Mouse (Mus musculus) heart, adult 18-20 months (tissue): ENCODE results near the gene Mettl4. TPM values are rescaled to one million over a fixed set of nuclear protein-coding genes. Genes with fewer than 3 reads are reported as not detected.
A peak's percentile ranks its signal among the peaks of the same experiment; 100 is the strongest.

Source experiments
- DNase-seq, 2 experiments: peaks; one replicate each; pipeline ENCODE4 v3.0.0; 2021 to 2022; ENCODE audit warnings: mixed read lengths in 1 of 2
- long read RNA-seq, 2 experiments: library from polyadenylated mRNA; stranded (forward); transcript quantifications; one replicate each; pipeline ENCODE4 v2.0.0; 2021
- total RNA-seq, 2 experiments: library from RNA; stranded (reverse); gene quantifications; 2 replicates each; pipeline ENCODE4 v1.2.3; 2021

The Mettl4 gene
- total RNA-seq, result 1 to 10 TPM; 6.9 to 8.4 TPM
- long read RNA-seq, experiment 1, partial matches to known transcripts, result 0 of 8 reads
- long read RNA-seq, experiment 1, other reads (novel, unspliced or antisense), result 8 of 8 reads
- long read RNA-seq, experiment 2, partial matches to known transcripts, result 1 of 1 reads
- long read RNA-seq, experiment 2, other reads (novel, unspliced or antisense), result 0 of 1 reads

DNA sequence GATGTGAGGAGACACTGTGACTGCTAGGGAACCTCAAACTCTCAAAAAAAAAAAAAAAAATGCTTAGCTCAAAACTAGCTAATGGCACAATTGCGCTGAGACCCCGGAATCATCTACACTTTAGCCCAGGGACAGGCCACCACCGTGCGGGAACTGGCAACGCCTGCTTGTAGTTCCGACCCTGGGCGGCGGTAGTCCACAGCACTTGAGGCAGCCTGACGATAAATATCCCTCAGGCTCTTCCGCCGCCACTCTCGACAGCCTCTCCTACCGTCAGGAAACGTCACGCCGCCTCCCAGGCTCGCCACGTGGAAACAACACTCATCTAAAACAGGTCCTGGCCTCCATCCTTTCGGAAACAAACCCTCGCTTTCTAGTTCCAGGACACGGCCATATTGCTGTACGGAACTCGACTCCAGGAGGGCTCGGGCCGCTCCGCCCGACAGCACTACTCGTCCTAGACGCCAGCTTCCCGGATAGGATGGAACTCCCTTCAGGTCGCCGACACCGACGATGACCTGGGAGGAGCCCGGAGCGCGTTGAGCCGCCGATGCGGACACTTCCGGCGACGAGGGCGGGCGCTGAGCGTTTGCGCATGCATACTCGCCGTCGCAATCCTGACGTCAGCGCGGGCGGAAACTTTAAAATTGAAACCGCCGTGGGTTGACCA, at the start of gene Mettl4:
Mettl4 (minus strand) TSS at position 554 of the 670 bp plus-strand sequence.
- DNase-seq, result peak; percentile 93 to 96

DNA sequence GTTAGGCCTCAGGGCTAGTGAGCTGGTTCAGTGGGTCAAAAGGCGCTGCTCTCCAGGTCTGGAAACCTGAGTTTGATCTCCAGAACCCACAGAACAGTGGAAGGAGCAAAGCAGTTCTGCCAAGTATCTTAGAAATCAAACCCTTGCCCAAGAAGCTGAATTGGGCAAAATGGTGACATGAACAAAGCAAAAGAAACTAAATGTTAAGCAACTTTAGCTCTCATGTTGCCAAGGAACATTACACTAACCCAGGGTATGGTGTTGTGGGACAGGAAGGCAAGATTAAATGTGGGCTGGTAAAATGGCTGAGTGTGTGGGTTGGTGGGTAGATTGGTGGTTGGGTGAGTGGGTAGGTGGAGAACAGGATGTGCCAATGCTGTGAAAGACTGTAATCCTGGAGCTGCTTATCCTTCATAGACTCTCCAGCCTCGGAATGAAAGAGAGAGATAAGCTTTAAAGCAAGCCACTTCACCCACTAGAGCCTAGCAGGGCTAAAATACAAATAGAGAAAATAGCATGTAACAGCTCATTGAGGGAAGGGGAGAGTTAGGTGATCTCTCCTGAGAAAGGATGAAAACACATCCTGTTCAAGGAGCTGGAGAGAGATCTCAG, 29.2 kb upstream of the Mettl4 start:
- no peak for DNase-seq

DNA sequence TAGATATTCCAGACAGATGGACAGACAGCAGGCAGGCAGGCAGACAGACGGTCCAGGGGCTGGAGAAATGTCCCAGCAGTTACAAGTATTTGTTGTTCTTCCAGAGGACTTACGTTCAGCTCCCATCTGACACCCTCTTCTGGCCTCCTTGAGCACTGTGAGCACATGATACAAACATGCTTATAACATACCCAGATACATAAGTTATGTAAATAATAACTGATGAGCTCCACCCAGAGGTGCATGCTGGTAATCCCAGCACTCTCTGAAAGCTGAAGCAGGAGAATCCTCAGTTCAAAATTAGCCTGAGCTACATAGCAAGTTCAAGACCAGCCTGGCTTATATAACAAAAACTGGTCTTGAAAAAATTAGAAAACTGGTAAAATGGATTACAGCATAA, 18.7 kb upstream of the Mettl4 start:
- no peak for DNase-seq

DNA sequence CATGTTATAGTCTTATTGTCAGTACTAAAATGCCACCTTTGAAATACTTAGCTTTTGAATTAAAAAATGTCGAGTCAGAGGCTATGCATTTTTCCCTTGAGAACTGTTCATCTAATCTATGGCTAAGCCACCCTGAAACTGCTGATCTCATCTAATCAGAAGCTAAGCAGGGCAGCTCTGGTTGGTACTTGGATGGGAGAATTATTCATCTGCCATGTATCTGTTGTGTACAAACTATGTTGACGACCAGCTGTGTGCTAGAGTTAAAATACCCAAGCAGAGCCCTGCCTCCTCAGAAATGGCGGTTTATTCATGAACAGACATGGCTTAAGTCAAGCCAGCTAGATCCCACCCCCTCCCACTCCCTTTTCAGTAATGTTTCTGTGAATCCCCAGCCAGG, 14.9 kb upstream of the Mettl4 start:
- no peak for DNase-seq

GRCm38 (mm10) chr17:94764011-94764410, 14.2 kb upstream of the Mettl4 start:
- no peak for DNase-seq

DNA sequence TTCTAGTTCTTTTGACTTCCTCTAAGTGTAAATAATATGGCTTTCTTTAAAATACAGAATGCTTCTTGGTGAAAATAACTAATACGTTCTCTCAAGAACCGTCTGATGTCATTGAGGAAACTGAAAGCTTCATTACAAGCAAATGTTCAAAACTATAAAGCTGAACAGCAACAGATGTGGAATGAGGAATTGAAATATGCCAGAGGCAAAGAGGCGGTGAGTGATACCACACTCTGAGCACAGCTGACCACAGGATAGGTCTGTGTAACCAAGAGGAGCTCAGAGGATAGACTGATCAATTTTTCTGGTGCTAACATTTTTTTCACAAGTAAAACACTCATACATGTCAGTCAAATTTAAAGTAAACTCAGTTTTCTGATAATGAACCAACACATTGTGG, 12.6 kb upstream of the Mettl4 start:
- no peak for DNase-seq

DNA sequence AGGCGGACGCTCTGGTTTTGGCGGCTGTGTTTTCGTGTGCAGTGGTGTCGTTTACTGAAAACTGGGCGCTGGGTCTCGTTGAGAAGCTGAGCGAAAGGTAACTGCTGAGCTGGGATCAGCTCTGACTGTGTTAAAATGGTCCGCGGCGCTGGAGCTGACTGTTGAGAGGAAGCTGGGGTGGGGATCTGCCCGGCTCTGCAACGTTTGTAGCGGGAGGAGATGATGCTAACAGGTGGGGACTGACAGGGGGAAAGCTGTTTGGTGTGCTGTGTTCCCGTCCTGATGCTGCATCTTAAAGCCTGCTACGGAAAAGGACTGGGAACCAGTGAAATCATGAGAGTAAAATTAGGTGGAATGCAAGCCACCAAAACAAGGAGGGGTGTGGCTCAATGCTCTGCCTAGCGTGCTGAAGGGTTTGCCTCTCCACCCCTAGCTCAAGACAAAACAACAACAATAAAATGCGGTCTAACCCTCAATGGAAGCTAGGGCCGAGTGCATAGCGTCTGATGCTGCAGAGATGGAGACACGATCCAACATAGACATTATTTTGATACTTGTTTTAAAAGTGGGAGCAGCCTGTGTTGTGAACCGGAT, 414 bp upstream of the Mettl4 start:
- DNase-seq, result no peak

- DNase-seq, result no peak
Observed at GRCm38 (mm10) chr17:94738173-94738572, 11.6 kb downstream of the Mettl4 start.

DNA sequence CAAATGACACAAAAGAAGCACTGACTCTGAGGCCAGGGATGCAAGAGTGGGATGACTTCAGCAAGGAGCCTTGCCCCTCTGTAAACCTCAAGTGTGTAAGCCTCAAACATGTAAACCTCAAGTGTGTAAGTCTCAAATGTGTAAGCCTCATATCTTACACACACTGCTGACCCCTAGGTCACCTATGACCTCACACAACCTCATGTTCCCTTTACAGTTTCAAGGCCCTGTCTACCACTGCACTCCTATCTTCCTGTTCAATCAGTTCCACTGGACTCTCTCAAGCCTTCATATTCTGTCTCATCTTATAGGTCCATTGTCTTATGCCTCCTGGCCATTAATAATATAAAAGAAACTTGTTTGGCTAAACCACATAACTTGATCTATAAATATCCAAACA, 13.9 kb downstream of the Mettl4 start:
- DNase-seq, result no peak

- no peak for DNase-seq
Observed at GRCm38 (mm10) chr17:94735437-94735836, 14.4 kb downstream of the Mettl4 start.

- DNase-seq, result peak in 1 of 2 experiments; percentile 17
Observed at GRCm38 (mm10) chr17:94730416-94730815, 19.4 kb downstream of the Mettl4 start.

- no peak for DNase-seq
Observed at GRCm38 (mm10) chr17:94726750-94727149, 23.1 kb downstream of the Mettl4 start.

GRCm38 (mm10) chr17:94673515-94674317, 76.1 kb downstream of the Mettl4 start:
- no peak for DNase-seq
